Mouse (Mus musculus): ENCODE data around the gene Sfxn2.

DNA sequence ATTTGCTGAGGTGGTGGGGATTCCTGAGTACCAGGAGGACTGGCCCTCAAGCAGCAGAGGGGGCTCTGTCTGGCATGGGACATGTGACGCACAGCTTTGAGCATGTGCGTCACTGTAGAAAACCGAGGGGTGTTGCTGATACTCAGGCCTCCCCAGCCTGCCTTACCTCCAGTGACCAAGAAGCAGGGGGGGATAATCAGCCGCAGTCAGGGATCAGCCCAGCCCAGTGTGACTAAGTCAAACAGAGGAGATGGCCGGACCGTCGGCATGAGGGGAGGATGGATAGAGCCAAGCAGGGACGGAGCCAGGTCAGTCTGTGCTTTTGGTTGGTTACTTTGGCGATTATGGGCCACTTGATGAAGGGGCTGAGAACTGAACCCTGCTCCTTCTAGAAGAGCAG, 58.5 kb downstream of the Sfxn2 start:
- TF ChIP-seq CTCF (IDR thresholded peaks at IDR 0.05; ENCODE audit: low read depth) = no peak
- TF ChIP-seq EP300 (IDR thresholded peaks at IDR 0.05; ENCODE audit: low read depth) = no peak

Data from heart, postnatal 0 days (tissue).